Mouse (Mus musculus) small intestine, adult 2 months (tissue): ENCODE measurements around the gene Apoh. TPM values are rescaled to one million over a fixed set of nuclear protein-coding genes. Genes with fewer than 3 reads are reported as not detected.

ENCODE experiments used
- H3K27ac ChIP-seq: fragments of 200-500 bp; 2 replicates; pipeline ENCODE4 v1.5.1; 2012; ENCODE audit warnings: low read depth, low read length, control low read depth, inconsistent platforms; ENCODE audit not compliant: insufficient read depth
- H3K27me3 ChIP-seq: fragments of 200-500 bp; 2 replicates; pipeline ENCODE4 v1.6.1; 2012; ENCODE audit warnings: mild to moderate bottlenecking, moderate library complexity, low read length, inconsistent platforms; ENCODE audit not compliant: control insufficient read depth, insufficient read depth
- H3K36me3 ChIP-seq: fragments of 200-500 bp; 2 replicates; pipeline ENCODE4 v1.6.1; 2012; ENCODE audit warnings: mild to moderate bottlenecking, low read length, control low read depth, inconsistent platforms; ENCODE audit not compliant: control insufficient read depth, insufficient read depth
- H3K4me1 ChIP-seq: fragments of 200-500 bp; 2 replicates; pipeline ENCODE4 v1.6.1; 2012; ENCODE audit warnings: low read length, inconsistent platforms, mixed read lengths; ENCODE audit not compliant: control insufficient read depth, insufficient read depth, insufficient read length
- H3K4me3 ChIP-seq: fragments of 200-500 bp; 2 replicates; pipeline ENCODE4 v1.5.1; 2012; ENCODE audit warnings: low read depth, mild to moderate bottlenecking, control low read depth, inconsistent platforms, low read length, moderate library complexity
- CTCF ChIP-seq: fragments of 200-500 bp; IDR thresholded peaks from 2 replicates; pipeline ENCODE4 v1.5.1; 2012; ENCODE audit warnings: low read depth, mild to moderate bottlenecking, control low read depth, inconsistent platforms, low read length, moderate library complexity, mixed read lengths; ENCODE audit not compliant: insufficient replicate concordance, insufficient read length; ENCODE audit errors: extremely low read depth
- POLR2A ChIP-seq: fragments of 200-500 bp; IDR thresholded peaks from 2 replicates; pipeline ENCODE4 v1.6.1; 2012; ENCODE audit warnings: low read depth, mild to moderate bottlenecking, control low read depth, inconsistent platforms, low read length, moderate library complexity
- WGBS: fragments of 180-500 bp; shearing (Covaris S2); methylation state at CpG from one replicate; pipeline ENCODE4 v1.1.7; 2018; 5-methylcytosine and 5-hydroxymethylcytosine counted together
- polyA plus RNA-seq: library from polyadenylated mRNA; depleted of rRNA; stranded (reverse); fragments of >200 nt; gene quantifications from 2 replicates; pipeline ENCODE4 v1.2.3, GENCODE M21; 2012

Apoh gene
- polyA plus RNA-seq, 1 experiment: 3.4 TPM

DNA sequence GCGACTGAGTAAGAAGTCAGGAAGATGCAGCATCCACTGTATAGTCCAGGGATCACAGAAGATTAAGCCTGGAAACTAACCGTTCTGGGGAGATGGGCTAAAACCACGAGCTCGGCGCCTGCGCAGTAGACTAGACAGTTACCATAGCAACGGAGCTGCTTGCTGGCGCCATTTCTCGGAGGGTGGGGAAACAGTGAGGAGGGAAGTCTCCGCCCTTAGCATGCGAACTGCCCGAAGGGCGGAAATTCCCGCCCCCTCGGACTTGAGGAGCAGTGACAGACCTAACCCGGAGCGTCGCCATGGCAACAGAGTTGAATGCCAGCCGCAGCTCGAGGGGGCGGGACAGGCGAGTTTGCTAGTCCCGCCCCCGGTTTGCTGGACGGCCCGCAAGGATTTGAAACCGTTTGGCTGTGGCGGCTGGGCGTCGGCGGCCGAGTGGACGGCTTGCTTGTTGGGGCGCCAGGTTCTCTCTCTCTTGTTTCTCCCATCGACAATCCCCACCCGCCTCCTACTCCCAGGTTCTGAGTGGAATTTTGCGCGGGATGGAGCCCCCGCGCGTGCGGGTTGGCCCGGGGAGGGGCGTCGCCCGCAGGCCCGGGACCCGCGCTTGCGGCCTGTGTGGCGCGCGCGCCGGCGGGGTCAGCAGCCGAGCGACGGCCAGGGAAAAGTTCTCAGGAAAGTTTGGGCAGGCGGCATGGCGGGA is 81.9 kb downstream of the Apoh start, which contains the start of gene Cep112:
TSS of gene Cep112 (plus strand) at position 304 of the 703 bp plus-strand sequence.
- TF ChIP-seq CTCF (no peak), POLR2A (peak; percentile 33; the same call in 1 of the 2 replicates)
- H3K4me1 ChIP-seq: peaks cover 10% of the 10 kb centered on the region
- no peaks in the 10 kb centered on the region for H3K27me3 ChIP-seq
- WGBS: under 1% methylated on average over 61 of the region's 61 CpGs
- H3K36me3 ChIP-seq: no peaks in the 10 kb centered on the region
- H3K4me3 ChIP-seq: peak within 1 kb of the TSS; percentile 78
- H3K27ac ChIP-seq: no peak within 1 kb of the TSS

DNA sequence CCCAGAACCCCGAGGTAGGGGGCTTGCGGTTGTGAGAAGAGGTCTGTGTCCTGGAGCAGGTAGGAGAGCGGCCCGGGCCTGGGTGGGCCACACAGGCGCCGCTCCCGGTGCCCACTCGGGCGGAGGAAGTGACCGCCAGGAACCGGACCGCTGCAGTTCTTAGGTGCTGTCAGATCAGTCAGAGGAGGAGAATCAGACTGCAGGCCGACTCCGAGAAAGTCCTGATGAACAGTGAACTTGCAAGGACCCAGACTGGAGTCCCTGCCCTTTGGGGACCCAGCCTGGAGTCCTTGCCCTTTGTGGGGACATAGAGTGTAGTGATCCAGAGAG is 82.4 kb downstream of the Apoh start:
- WGBS: 20% methylated on average over 14 of the region's 14 CpGs
- Histone ChIP-seq H3K27ac (no peak overlapping the region), H3K4me1 (peaks cover 10% of the 10 kb centered on the region), H3K36me3 (no peaks in the 10 kb centered on the region), H3K4me3 (peak overlapping the region; percentile 78), H3K27me3 (no peaks in the 10 kb centered on the region)
- TF ChIP-seq POLR2A (no peak), CTCF (no peak)

DNA sequence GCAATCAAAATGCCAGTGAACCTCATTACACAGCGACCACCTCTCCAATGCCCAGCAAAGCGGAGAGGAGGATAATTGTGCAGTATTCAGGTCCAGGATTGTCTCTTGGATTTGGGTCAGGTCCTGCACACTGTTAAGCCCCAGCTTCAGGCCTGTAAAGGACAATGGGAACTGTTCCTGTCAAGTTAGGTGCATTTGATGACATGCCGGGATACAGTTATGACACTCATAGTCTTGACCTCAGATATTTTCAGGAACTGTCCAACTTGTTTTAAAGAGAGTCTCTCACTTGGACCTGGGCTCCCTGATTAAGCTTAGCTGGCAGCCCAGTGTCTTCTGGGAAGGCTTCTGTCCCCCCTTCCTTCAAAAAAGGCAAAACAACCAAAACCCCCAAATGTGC is 82.9 kb downstream of the Apoh start:
- H3K4me1 ChIP-seq: peaks cover 10% of the 10 kb centered on the region
- TF ChIP-seq CTCF: no peak
- no peak for TF ChIP-seq POLR2A
- no peaks in the 10 kb centered on the region for H3K27me3 ChIP-seq
- 86% methylated on average over 3 of the region's 3 CpGs for WGBS
- no peaks in the 10 kb centered on the region for H3K36me3 ChIP-seq
- no peak overlapping the region for H3K4me3 ChIP-seq
- no peak overlapping the region for H3K27ac ChIP-seq

DNA sequence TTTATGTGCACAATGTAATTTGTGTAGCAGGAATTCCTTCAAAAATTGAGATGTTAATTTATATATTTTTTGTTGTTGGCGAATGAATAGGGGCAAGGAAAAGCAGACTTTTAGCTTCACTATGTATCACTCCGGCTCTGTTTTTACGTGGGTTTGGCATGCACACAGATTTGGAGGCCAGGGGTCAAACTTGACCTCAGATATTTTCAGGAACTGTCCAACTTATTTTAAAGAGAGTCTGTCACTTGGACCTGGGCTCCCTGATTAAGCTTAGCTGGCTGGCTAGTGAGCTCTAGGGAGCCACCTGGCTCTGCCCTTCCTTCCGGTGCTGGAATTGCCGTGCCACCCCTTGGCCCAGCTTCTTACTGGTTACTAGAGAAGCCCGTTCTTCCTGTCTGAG is 84.0 kb downstream of the Apoh start:
- TF ChIP-seq POLR2A: no peak
- no peak for TF ChIP-seq CTCF

DNA sequence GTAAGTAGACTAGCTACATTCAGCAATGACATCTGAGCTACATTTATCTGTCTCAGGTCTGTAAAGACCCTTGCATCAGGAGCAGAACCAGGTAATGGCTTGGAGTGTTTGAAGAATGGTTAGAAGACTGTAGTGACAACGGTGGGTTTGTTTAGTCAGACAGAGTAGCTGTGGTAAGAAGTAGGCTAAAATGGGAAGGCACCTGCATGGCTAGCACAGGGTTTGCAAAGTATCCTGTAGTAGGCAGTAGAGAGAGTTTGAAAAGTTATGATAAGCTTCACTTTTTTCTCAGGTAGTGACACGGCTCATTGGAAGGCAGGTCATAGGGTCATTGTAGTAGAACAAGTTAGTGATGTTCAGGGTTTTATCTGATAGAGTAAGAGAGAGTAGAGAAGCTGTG is 85.9 kb downstream of the Apoh start:
- Histone ChIP-seq H3K27ac (no peak overlapping the region), H3K4me3 (no peak overlapping the region), H3K4me1 (peaks cover 10% of the 10 kb centered on the region), H3K27me3 (no peaks in the 10 kb centered on the region), H3K36me3 (no peaks in the 10 kb centered on the region)
- TF ChIP-seq POLR2A (no peak), CTCF (no peak)
- 51% methylated on average over 2 of the region's 2 CpGs for WGBS

More for the DNA sequence above, 84.0 kb downstream of the Apoh start:
- no peak overlapping the region for H3K27ac ChIP-seq
- no peaks in the 10 kb centered on the region for H3K36me3 ChIP-seq
- H3K4me3 ChIP-seq: no peak overlapping the region
- peaks cover 10% of the 10 kb centered on the region for H3K4me1 ChIP-seq
- no peaks in the 10 kb centered on the region for H3K27me3 ChIP-seq
- WGBS: 66% methylated on average over 6 of the region's 6 CpGs

DNA sequence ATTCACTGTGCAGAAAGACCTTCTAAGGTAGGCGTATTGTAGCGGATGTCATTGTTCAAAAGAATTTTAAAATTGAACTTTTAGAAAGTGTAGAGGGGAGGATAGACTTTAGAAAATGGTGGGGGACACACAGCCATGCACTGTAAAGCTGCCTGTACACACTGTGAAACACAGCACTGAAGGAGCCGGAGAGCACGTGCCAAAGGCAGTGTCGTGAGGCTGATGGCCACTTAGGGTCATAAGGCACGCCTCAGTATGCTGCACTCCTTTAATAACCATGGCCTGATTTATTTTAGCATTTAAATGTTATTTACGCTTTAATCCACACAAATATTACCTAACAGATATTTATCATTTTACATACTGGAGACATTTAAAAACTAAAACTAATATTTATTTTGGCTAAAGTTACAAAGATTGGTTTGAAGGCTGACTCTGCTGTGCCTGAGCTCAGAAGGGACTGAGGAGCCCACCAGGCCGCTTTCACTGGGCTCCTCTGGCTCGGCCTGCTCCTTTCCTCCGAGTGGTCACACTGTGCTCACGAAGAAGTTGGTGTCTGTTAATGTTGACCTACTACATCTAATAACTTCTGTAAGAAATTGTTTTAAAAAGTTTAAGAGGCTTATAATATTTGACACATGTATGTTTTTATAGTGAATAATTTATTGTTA is 100.9 kb downstream of the Apoh start:
- Histone ChIP-seq H3K27ac (no peak overlapping the region), H3K4me1 (no peaks in the 10 kb centered on the region), H3K4me3 (no peak overlapping the region), H3K36me3 (0 out of 2 replicates have a peak, but pooled peaks cover 2% of the 10 kb centered on the region), H3K27me3 (no peaks in the 10 kb centered on the region)
- WGBS: 83% methylated on average over 11 of the region's 11 CpGs
- TF ChIP-seq POLR2A: no peak
- TF ChIP-seq CTCF: no peak

DNA sequence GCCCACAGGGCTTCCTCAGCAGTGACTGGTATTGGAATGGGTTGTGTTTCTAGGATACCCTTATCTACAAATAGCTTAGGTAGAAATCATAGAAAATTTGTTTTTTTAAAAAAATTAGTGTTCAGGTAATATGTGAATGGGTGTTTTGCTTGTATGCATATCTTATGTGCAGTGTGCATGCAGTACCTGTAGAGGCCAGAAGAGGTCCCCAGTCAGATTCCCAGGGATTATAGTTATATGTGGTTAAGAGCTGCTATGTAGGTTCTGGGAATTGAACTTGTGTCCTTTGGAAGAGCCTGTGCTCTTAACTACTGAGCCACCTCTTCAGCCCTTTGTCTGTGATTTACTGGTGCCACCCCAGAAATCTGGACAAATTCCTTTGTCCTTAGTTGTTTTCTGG is 104.0 kb downstream of the Apoh start:
- Histone ChIP-seq H3K36me3 (no peaks in the 10 kb centered on the region), H3K4me1 (no peaks in the 10 kb centered on the region), H3K27ac (no peak overlapping the region), H3K4me3 (no peak overlapping the region), H3K27me3 (no peaks in the 10 kb centered on the region)
- TF ChIP-seq POLR2A (no peak), CTCF (no peak)
